Mouse (Mus musculus): ENCODE data around the gene Abhd13. TPM values are rescaled to one million over a fixed set of nuclear protein-coding genes. Genes with fewer than 3 reads are reported as not detected.

Abhd13 gene
- 41.9 TPM for polyA plus RNA-seq (2014; fragmentation: Illumina TruSeq; extraction: RNeasy Lipid Tissue Mini Kit (QIAGEN cat#74804); ENCODE audit: low read depth, low replicate concordance)

GRCm38 (mm10) chr8:9977573-9978314, at the start of gene Abhd13, which contains the start of gene Lig4:
Gene Abhd13 (plus strand): TSS chr8:9977707.
Gene Lig4 (minus strand): TSS chr8:9977686.

GRCm38 (mm10) chr8:10006156-10006985, 28.9 kb downstream of the Abhd13 start, which contains the start of gene Tnfsf13b:
Gene Tnfsf13b (plus strand): TSS chr8:10006467.

Other genes with a start within 250 kb of the Abhd13 start
- gene Fam155a, start 206.5 kb upstream of the Abhd13 start, polyA plus RNA-seq (2014; fragmentation: Illumina TruSeq; extraction: RNeasy Lipid Tissue Mini Kit (QIAGEN cat#74804); ENCODE audit: low read depth, low replicate concordance) = not detected
- not detected for gene Gm10217, start 113.5 kb upstream of the Abhd13 start, polyA plus RNA-seq (2014; fragmentation: Illumina TruSeq; extraction: RNeasy Lipid Tissue Mini Kit (QIAGEN cat#74804); ENCODE audit: low read depth, low replicate concordance)
- 13.3 TPM for gene Lig4, start within 50 bp of the Abhd13 start, polyA plus RNA-seq (2014; fragmentation: Illumina TruSeq; extraction: RNeasy Lipid Tissue Mini Kit (QIAGEN cat#74804); ENCODE audit: low read depth, low replicate concordance)
- gene Tnfsf13b, start 28.8 kb downstream of the Abhd13 start, polyA plus RNA-seq (2014; fragmentation: Illumina TruSeq; extraction: RNeasy Lipid Tissue Mini Kit (QIAGEN cat#74804); ENCODE audit: low read depth, low replicate concordance) = 1.3 TPM
- not detected for gene Myo16, start 176.2 kb downstream of the Abhd13 start, polyA plus RNA-seq (2014; fragmentation: Illumina TruSeq; extraction: RNeasy Lipid Tissue Mini Kit (QIAGEN cat#74804); ENCODE audit: low read depth, low replicate concordance)